Mouse (Mus musculus) intestine, embryonic 15.5 days (tissue): ENCODE data around the gene Ddx54. TPM values are rescaled to one million over a fixed set of nuclear protein-coding genes. Genes with fewer than 3 reads are reported as not detected.

Source experiments
- ATAC-seq: fragments of 200-750 bp; cut with Nextera tagmentation; 2 replicates; pipeline ENCODE4 v1.8.0; 2017; ENCODE audit warnings: moderate TSS enrichment, moderate library complexity
- H3K27ac ChIP-seq: fragments of 300-500 bp; sonication (generic); 2 replicates; pipeline ENCODE4 v1.5.1; 2015; ENCODE audit warnings: mild to moderate bottlenecking, inconsistent platforms
- H3K27me3 ChIP-seq: fragments of 300-500 bp; sonication (generic); replicated peaks from 2 replicates; pipeline ENCODE4 v1.6.1; 2015; ENCODE audit warnings: inconsistent platforms
- H3K36me3 ChIP-seq: fragments of 300-500 bp; sonication (generic); 2 replicates; pipeline ENCODE4 v1.6.1; 2015; ENCODE audit warnings: inconsistent platforms
- H3K4me1 ChIP-seq: fragments of 300-500 bp; sonication (generic); replicated peaks from 2 replicates; pipeline ENCODE4 v1.6.1; 2015; ENCODE audit warnings: inconsistent platforms
- H3K4me2 ChIP-seq: fragments of 300-500 bp; sonication (generic); replicated peaks from 2 replicates; pipeline ENCODE4 v1.6.1; 2015; ENCODE audit warnings: mild to moderate bottlenecking, inconsistent platforms
- H3K4me3 ChIP-seq: fragments of 300-500 bp; sonication (generic); replicated peaks from 2 replicates; pipeline ENCODE4 v1.5.1; 2015; ENCODE audit warnings: inconsistent platforms
- H3K9ac ChIP-seq: fragments of 300-500 bp; sonication (generic); 2 replicates; pipeline ENCODE4 v1.6.1; 2015; ENCODE audit warnings: inconsistent platforms
- H3K9me3 ChIP-seq: fragments of 300-500 bp; sonication (generic); 2 replicates; pipeline ENCODE4 v1.6.1; 2016; ENCODE audit warnings: inconsistent platforms
- WGBS: fragments of 180-500 bp; shearing (Covaris S2); methylation state at CpG from one replicate; pipeline ENCODE4 v1.1.7; 2015; 5-methylcytosine and 5-hydroxymethylcytosine counted together
- polyA plus RNA-seq: library from polyadenylated mRNA; unstranded; fragments of >200 nt; fragmentation: Nextera tagmentation; extraction: Ambion mirVana; gene quantifications from 2 replicates; pipeline ENCODE4 v1.2.1, GENCODE M21; 2015

Gene Ddx54
- polyA plus RNA-seq, 1 experiment from 2014 or later: 47.5 TPM

DNA sequence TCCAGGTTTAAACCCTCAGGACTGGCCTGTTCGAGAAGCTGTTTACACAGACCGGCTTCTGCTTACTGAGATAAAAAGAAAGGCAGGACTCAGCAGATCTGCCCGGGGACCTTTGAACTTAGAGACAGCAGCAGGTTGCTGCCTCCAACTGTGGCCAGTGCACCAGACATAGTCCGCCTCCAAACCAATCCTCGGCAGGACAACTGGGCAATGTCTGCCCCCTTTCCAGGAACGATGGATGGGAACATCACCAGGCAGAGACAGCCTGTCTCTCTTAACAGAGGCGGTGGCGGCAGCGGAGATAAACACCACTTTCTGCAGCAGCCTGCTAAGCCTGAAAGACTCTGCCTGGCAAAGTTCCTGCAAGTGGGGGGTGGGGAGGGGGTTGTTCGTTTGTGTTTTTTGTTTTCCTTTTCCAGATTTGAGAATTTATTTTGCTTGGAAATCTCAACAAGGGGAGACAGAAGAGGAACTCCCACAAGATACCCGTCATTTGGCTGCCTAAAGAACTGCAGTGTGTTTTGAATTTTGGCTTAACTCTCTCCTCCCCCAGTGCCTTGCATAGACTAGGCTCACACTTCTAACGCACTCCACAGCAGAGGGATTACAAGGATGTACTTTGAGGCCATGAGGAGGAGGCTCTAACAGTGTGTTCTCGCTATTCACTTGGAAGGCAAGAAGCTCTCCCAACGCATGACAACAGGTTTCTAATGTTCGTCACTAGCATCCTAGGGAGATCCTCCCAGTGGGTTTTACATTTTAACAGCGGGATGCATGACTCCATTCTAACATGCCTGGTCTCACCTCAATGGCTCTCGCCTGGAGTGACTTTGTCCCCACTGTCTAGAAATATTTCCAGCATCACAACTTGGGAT, 25.6 kb upstream of the Ddx54 start:
- H3K36me3 ChIP-seq: peaks cover 10% of the 10 kb centered on the region
- peak overlapping the region; percentile 90 for H3K4me3 ChIP-seq
- 9% methylated on average over 17 of the region's 17 CpGs for WGBS
- peaks cover 34% of the 10 kb centered on the region for H3K4me1 ChIP-seq
- peak overlapping the region; percentile 82 for H3K4me2 ChIP-seq
- H3K9ac ChIP-seq: peak overlapping the region; percentile 83; the same call in 1 of the 2 replicates
- no peaks in the 10 kb centered on the region for H3K9me3 ChIP-seq
- ATAC-seq: 0 out of 2 replicates have a peak, but pooled peaks have one; percentile 7
- H3K27me3 ChIP-seq: no peaks in the 10 kb centered on the region
- H3K27ac ChIP-seq: peak overlapping the region; percentile 77

DNA sequence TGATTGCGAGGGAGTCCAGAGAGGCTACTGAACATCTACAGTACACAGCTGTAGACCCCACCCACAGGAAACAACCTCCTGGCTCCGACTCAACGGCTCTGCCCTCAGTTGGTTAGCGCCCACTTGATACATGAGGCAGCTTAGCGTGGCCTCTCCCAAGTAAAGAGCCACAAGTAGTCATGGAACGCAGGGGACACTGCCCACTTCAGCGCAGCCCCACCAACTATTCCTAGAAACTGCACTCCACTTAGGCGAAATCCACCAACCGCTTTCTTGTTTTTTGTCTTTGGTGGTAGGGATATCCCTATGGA, 25.0 kb upstream of the Ddx54 start:
- Histone ChIP-seq H3K4me1 (peaks cover 31% of the 10 kb centered on the region), H3K9ac (peak overlapping the region; percentile 83; the same call in 1 of the 2 replicates), H3K4me3 (peak overlapping the region; percentile 90), H3K9me3 (no peaks in the 10 kb centered on the region), H3K36me3 (peaks cover 10% of the 10 kb centered on the region), H3K27me3 (no peaks in the 10 kb centered on the region), H3K4me2 (peak overlapping the region; percentile 82), H3K27ac (peak overlapping the region; percentile 77)
- WGBS: 17% methylated on average over 9 of the region's 9 CpGs
- ATAC-seq: no peak

DNA sequence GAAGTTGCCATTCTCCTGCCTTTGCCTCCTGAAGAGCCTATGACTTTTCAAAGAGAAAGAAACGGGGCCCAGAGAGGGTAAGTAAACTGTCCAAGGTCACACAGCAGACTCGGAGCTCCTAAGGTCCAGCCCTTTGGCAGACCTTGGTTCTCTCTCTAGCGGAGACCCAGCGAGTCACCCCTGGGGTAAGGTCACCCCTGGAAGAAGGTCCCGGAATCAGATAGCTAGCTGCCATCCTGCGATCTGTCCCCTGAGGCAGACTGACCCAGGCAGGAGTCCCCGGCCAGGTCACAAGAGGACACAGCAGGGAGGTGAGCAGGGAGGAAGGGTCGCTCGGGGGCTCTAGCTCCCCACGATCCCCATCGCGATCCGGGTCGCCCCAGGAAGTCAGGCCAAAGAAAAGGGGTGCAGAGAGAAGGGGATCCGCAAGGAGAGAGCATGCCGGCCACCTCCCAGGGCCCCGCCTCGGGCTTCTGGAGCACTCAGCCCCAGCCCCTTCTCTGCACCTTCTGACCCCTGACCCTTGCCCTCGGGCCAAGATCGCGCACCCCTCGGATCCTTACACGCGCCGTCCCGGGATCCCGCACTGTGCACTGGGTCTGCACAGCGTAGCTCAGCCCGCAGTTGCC, 24.5 kb upstream of the Ddx54 start:
- under 1% methylated on average over 29 of the region's 29 CpGs for WGBS
- peak; percentile 10 for ATAC-seq

DNA sequence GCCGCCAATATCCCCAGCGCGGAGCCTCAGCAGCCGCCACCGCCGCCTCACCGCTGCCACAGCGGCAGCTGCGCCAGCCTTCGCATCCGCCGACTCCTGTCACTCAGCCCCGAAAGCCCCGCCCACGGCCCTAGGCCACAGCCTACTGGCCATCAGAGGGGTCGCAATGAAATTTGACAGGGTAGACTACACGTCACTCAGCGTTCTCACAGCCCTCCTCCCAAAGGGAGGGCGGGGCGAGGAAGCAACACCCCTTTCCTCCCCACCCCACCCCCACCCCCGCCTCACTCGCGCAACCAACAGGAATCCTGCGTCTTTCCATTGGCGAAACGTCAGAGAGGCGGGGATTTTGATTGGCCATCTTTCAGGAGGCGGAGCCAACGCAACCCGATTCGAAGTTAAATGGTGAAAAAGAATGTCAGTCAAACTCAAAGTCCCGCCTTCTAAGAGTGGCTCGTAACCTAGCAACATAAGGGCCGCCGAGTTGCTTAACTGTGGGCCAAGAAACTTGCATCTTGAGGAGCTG, 23.9 kb upstream of the Ddx54 start, which contains the start of the genes Tpcn1 and Iqcd:
Gene Tpcn1, minus strand, starts transcription at position 105 of the 526 bp plus-strand sequence.
Gene Iqcd, plus strand, starts transcription at position 448 of the 526 bp plus-strand sequence.
- H3K27ac ChIP-seq: peak within 1 kb of the TSS; percentile 77
- H3K36me3 ChIP-seq: peaks cover 2% of the 10 kb centered on the region; the same call in 1 of the 2 replicates
- peak within 1 kb of the TSS; percentile 82 for H3K4me2 ChIP-seq
- H3K9ac ChIP-seq: peak within 1 kb of the TSS; percentile 83
- H3K4me3 ChIP-seq: peak within 1 kb of the TSS; percentile 90
- H3K4me1 ChIP-seq: peaks cover 31% of the 10 kb centered on the region
- no peaks in the 10 kb centered on the region for H3K9me3 ChIP-seq
- ATAC-seq: peak; percentile 98
- H3K27me3 ChIP-seq: no peaks in the 10 kb centered on the region
- WGBS: under 1% methylated on average over 35 of the region's 35 CpGs

More for the DNA sequence above, 24.5 kb upstream of the Ddx54 start:
- Histone ChIP-seq H3K4me1 (peaks cover 31% of the 10 kb centered on the region), H3K4me3 (peak overlapping the region; percentile 90), H3K9ac (peak overlapping the region; percentile 83), H3K27ac (peak overlapping the region; percentile 77), H3K36me3 (peaks cover 7% of the 10 kb centered on the region), H3K27me3 (no peaks in the 10 kb centered on the region), H3K4me2 (peak overlapping the region; percentile 82), H3K9me3 (no peaks in the 10 kb centered on the region)

DNA sequence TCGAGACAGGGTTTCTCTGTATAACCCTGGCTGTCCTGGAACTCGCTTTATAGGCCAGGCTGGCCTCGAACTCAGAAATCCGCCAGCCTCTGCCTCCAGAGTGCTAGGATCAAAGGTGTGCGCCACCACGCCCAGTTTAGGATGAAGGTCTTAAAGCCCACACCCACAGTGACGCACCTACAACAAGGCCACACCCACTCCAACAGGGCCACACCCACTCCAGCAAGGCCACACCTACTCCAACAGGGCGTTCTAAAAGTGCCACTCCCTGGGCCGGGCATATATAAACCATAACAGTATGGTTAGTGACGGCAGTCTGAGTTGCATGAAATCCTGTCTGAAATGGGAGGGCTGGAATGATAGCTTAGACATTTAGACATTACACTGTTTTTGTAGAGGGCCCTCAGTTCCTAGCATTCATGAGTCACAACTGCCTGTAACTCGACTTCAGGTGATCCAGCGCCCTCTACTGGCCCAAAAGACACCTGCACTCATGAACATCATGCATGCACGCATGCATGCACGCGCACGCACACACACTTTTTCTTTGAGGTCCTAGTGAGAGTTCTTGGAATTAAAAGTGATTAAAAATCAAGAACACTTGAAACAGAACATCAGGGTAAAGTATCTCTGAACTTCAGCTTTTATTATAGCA, 22.1 kb upstream of the Ddx54 start:
- Histone ChIP-seq H3K4me1 (peaks cover 25% of the 10 kb centered on the region), H3K36me3 (no peaks in the 10 kb centered on the region), H3K9me3 (no peaks in the 10 kb centered on the region), H3K27me3 (no peaks in the 10 kb centered on the region), H3K4me2 (no peak overlapping the region), H3K9ac (no peak overlapping the region), H3K27ac (no peak overlapping the region), H3K4me3 (no peak overlapping the region)
- WGBS: 69% methylated on average over 16 of the region's 16 CpGs
- no peak for ATAC-seq

DNA sequence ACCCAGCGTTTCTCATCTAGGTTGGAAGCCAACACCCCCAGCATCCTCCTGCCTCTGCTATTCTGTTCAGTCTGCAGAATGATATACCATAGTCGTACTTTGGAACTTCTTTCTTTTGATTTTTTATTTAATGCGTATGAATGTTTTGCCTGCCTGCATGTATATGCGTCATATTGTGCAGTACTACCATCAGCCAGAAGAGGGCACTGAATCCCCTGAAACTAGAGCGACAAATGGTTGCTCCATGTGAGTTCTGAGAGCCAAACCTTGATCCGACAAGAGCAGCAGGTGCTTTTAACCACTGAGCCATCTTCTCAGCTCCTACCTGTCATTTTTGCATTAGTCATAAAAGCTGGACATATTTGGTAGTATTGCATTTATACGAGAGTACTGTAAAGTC, 20.4 kb upstream of the Ddx54 start:
- Histone ChIP-seq H3K4me1 (peaks cover 13% of the 10 kb centered on the region), H3K4me2 (no peak overlapping the region), H3K36me3 (no peaks in the 10 kb centered on the region), H3K4me3 (no peak overlapping the region), H3K9me3 (no peaks in the 10 kb centered on the region), H3K9ac (no peak overlapping the region), H3K27me3 (no peaks in the 10 kb centered on the region), H3K27ac (no peak overlapping the region)
- no peak for ATAC-seq
- WGBS: 69% methylated on average over 7 of the region's 7 CpGs

DNA sequence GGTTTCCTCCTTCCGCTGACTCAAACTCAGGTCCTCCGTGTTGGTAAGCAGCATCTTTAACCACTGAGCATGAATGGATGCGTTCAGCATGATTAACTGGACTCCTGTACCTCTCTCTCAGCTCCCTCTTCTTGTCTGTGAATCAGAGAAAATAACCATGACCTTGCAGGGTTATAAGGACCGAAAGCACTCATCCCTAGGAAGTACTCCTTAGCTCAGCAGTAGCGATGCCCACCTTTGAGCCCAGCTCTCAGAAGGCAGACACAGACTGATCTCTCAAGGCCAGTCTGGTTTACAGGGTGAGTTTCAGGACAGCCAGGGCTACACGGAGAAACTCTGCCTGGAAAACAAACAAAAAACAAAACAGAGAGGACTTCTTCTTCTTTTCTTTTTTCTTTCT, 18.1 kb upstream of the Ddx54 start:
- ATAC-seq: no peak
- WGBS: 89% methylated on average over 6 of the region's 6 CpGs
- H3K27me3 ChIP-seq: no peaks in the 10 kb centered on the region
- H3K27ac ChIP-seq: no peak overlapping the region
- no peak overlapping the region for H3K9ac ChIP-seq
- no peak overlapping the region for H3K4me3 ChIP-seq
- no peaks in the 10 kb centered on the region for H3K4me1 ChIP-seq
- no peaks in the 10 kb centered on the region for H3K36me3 ChIP-seq
- no peak overlapping the region for H3K4me2 ChIP-seq
- H3K9me3 ChIP-seq: no peaks in the 10 kb centered on the region

DNA sequence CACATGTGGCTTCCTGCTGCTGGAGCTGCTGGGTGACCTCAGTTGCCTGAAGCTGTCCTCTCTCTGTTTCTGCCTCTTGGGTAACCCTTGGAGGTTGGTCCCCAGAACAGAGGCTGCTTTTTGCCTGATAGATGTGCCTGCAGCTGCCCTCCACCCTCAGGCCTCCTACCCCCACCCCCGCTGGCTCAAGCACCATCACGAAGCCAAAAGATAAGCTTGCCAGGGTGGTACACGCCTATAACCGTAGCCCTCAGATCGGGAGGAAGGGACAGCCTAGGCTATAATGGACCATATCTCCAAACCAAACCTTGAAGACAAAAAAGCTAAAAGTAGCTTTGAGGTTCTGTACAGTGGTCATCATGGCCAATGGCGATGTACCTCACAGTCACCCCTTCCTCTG, 12.9 kb upstream of the Ddx54 start:
- WGBS: 81% methylated on average over 6 of the region's 6 CpGs
- ATAC-seq: no peak
- no peaks in the 10 kb centered on the region for H3K36me3 ChIP-seq

DNA sequence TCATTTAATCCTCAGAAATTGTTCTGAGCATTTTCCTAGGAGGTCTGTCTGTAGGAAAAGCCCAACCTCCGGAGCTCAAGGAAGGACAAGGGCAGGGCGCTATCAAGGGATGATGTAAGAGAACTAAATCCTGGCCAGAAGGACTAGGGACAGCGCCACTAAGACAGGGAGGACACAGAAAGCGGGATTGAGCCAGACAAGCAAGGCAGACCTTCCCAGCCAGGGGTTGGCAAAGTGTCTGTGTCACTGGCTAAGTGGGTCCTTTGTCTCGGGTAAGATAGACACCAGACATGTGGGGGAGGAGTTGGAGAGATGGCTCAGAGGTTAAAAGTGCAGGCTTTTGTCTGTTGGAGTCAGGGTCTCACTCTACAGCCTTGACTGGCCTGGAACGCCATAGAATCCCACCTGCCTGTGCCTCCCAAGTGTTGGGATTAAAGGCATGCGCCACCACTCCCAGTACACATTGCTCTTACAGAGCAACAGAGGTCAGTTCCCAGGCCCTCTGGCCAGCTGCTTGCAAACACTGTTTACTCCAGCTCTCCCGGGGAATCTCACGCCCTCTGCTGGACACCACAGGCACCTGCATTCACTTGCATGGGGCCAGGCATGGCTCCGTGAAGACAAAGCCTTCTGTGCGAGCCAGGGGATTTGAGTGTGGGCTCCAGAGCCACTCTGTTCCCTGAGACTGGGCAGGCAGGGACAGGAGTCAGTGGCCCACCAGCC, 11.4 kb upstream of the Ddx54 start:
- Histone ChIP-seq H3K36me3 (no peaks in the 10 kb centered on the region), H3K4me1 (0 out of 2 replicates have a peak, but pooled peaks cover 8% of the 10 kb centered on the region), H3K27ac (no peak overlapping the region), H3K4me2 (no peak overlapping the region), H3K27me3 (no peaks in the 10 kb centered on the region), H3K9ac (no peak overlapping the region), H3K9me3 (no peaks in the 10 kb centered on the region), H3K4me3 (no peak overlapping the region)
- 52% methylated on average over 11 of the region's 11 CpGs for WGBS
- ATAC-seq: no peak

More for the DNA sequence above, 12.9 kb upstream of the Ddx54 start:
- Histone ChIP-seq H3K4me2 (no peak overlapping the region), H3K4me3 (no peak overlapping the region), H3K27ac (no peak overlapping the region), H3K9me3 (no peaks in the 10 kb centered on the region), H3K4me1 (0 out of 2 replicates have a peak, but pooled peaks cover 4% of the 10 kb centered on the region), H3K9ac (no peak overlapping the region), H3K27me3 (no peaks in the 10 kb centered on the region)

DNA sequence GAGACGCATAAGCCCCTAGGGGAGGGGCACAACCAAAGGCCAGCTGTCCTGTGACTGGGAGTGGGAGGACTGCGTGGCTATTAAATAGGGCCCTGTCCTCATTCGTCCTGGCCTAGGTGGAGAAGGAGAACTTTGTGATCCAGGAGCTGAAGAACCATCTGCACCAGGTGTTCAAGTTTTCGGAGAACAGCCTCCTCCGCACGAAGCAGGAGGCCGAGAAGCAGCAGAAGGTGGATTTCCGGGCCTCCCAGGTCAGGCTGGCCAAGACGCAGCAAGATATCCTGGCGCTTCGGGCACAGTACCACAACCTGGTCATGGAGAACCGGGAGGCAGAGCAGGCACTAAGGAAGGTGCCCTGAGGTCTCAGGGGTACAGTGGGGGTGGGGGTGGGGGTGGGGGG, 10.3 kb upstream of the Ddx54 start:
- ATAC-seq: no peak
- H3K27me3 ChIP-seq: no peaks in the 10 kb centered on the region
- WGBS: 94% methylated on average over 12 of the region's 12 CpGs

DNA sequence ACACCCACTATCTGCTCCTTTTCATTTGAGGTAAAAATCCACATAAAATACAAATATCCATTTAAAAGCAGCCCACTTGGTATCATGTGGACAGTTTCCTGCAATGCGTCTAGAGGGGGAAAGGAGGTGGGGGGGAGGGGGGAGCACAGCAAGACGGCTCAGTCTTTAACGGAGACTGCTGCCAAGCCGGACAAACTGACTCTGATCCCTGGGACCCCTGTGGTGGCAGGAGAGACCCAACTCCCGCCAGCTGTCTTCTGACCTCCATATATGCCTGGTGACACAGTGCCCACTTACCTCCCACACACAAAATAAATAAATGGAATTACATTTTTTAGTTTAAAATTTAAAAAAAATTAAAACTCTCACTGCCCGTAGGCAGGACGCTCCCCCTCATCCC, 9.0 kb upstream of the Ddx54 start:
- Histone ChIP-seq H3K36me3 (no peaks in the 10 kb centered on the region), H3K4me1 (0 out of 2 replicates have a peak, but pooled peaks cover 8% of the 10 kb centered on the region), H3K4me2 (no peak overlapping the region), H3K9ac (no peak overlapping the region), H3K9me3 (no peaks in the 10 kb centered on the region), H3K27ac (no peak overlapping the region), H3K4me3 (no peak overlapping the region), H3K27me3 (no peaks in the 10 kb centered on the region)
- no peak for ATAC-seq
- WGBS: 70% methylated on average over 7 of the region's 7 CpGs

More for the DNA sequence above, 10.3 kb upstream of the Ddx54 start:
- Histone ChIP-seq H3K4me1 (0 out of 2 replicates have a peak, but pooled peaks cover 8% of the 10 kb centered on the region), H3K4me2 (no peak overlapping the region), H3K9ac (no peak overlapping the region), H3K27ac (no peak overlapping the region), H3K36me3 (no peaks in the 10 kb centered on the region), H3K4me3 (no peak overlapping the region), H3K9me3 (no peaks in the 10 kb centered on the region)
